In the genomic region with DNA sequence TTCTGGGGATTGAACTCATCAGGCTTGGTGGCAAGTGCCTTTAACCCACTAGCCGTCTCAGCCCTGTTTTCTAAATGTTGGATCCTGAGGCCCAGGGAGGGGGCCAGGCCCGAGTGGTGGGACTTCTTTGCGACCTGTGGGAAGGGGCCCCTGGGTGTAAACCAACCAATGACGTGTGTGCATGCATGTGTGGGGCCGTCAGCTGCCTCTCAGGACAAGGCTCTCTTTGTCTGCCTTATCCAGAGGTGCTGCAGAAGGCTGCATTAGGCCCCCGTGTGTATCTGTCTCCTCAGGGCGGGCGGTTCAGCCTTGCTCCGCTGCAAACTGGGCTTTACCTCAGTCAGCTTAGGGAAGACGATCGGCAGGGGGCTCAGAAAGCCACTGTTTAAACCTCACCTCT, we compare ENCODE assay signal across 16 mouse cellular contexts. TPM values are rescaled to one million over a fixed set of nuclear protein-coding genes. Genes with fewer than 3 reads are reported as not detected.
A peak's percentile ranks its signal among the peaks of the same experiment; 100 is the strongest.
DNase-seq lines count a peak whose midpoint lies in the region; ATAC-seq and TF ChIP-seq lines count a peak whose summit lies in the region.
"Had no signal": no experiment of that assay in that cellular context is flagged by ENCODE, and none has a peak within 500 bp of the region (broad histone marks: within the 10 kb centered on the region; RNA-seq: fewer than 3 reads in every experiment).

No protein-coding gene starts in this region.

- no peak; the same call in 1 of the 2 replicates for TF ChIP-seq CTCF in lung, embryonic 14.5 days (IDR thresholded peaks at IDR 0.05; ENCODE audit: low read depth)
- no peak for TF ChIP-seq CTCF in lung, postnatal 0 days (IDR thresholded peaks at IDR 0.05)

- peaks cover 14% of the 10 kb centered on the region for H3K4me1 ChIP-seq in forebrain, embryonic 12.5 days
- H3K4me1 ChIP-seq in forebrain, embryonic 16.5 days (replicated peaks; ENCODE audit: control insufficient read depth, insufficient read depth, low read length): peaks cover 13% of the 10 kb centered on the region
- 0 out of 2 replicates have a peak, but pooled peaks cover 3% of the 10 kb centered on the region for H3K4me1 ChIP-seq in lung, embryonic 14.5 days (ENCODE audit: insufficient read depth)
- H3K4me1 ChIP-seq in lung, postnatal 0 days (ENCODE audit: insufficient read depth, low read depth, low read length): no peaks in the 10 kb centered on the region
- peaks cover 19% of the 10 kb centered on the region for H3K4me1 ChIP-seq in embryonic facial prominence, embryonic 12.5 days
- peaks cover 24% of the 10 kb centered on the region for H3K4me1 ChIP-seq in limb, embryonic 15.5 days

- H3K9ac ChIP-seq in forebrain, embryonic 12.5 days: no peak overlapping the region
- H3K9ac ChIP-seq in forebrain, embryonic 16.5 days (replicated peaks; ENCODE audit: low read depth, low read length): no peak overlapping the region
- H3K9ac ChIP-seq in lung, embryonic 14.5 days: no peak overlapping the region
- H3K9ac ChIP-seq in lung, postnatal 0 days (replicated peaks; ENCODE audit: low read depth): no peak overlapping the region
- H3K9ac ChIP-seq in embryonic facial prominence, embryonic 12.5 days: no peak overlapping the region
- no peak overlapping the region for H3K9ac ChIP-seq in limb, embryonic 15.5 days
- H3K9ac ChIP-seq: embryonic facial prominence, embryonic 15.5 days had no signal

- no peak overlapping the region for H3K27ac ChIP-seq in forebrain, embryonic 12.5 days
- no peak overlapping the region for H3K27ac ChIP-seq in forebrain, embryonic 16.5 days (ENCODE audit: low read length)
- H3K27ac ChIP-seq in lung, embryonic 14.5 days (ENCODE audit: low read depth): peak overlapping the region; percentile 25; the same call in 1 of the 2 replicates
- no peak overlapping the region for H3K27ac ChIP-seq in lung, postnatal 0 days (ENCODE audit: low read length)
- H3K27ac ChIP-seq in embryonic facial prominence, embryonic 12.5 days: peak overlapping the region; percentile 69
- H3K27ac ChIP-seq in limb, embryonic 15.5 days: peak overlapping the region; percentile 73
- H3K27ac ChIP-seq: embryonic facial prominence, embryonic 15.5 days had no signal

- H3K4me3 ChIP-seq in forebrain, embryonic 12.5 days (replicated peaks): no peak overlapping the region
- H3K4me3 ChIP-seq in forebrain, embryonic 16.5 days (replicated peaks; ENCODE audit: low read length): no peak overlapping the region
- H3K4me3 ChIP-seq in lung, embryonic 14.5 days (ENCODE audit: low read depth, low read length): no peak overlapping the region
- no peak overlapping the region for H3K4me3 ChIP-seq in lung, postnatal 0 days (ENCODE audit: low read depth, low read length)
- no peak overlapping the region for H3K4me3 ChIP-seq in embryonic facial prominence, embryonic 12.5 days
- no peak overlapping the region for H3K4me3 ChIP-seq in limb, embryonic 15.5 days
- H3K4me3 ChIP-seq: embryonic facial prominence, embryonic 15.5 days had no signal

- WGBS in forebrain, embryonic 12.5 days: 12% methylated on average over 11 of the region's 11 CpGs
- WGBS in forebrain, embryonic 16.5 days: 9% methylated on average over 11 of the region's 11 CpGs
- WGBS in lung, embryonic 14.5 days: 11% methylated on average over 11 of the region's 11 CpGs
- WGBS in lung, postnatal 0 days: 42% methylated on average over 11 of the region's 11 CpGs
- WGBS in embryonic facial prominence, embryonic 12.5 days: 5% methylated on average over 11 of the region's 11 CpGs
- 24% methylated on average over 11 of the region's 11 CpGs for WGBS in limb, embryonic 15.5 days

- DNase-seq in lung, embryonic 14.5 days: peak; percentile 32
- no peak for DNase-seq in lung, postnatal 0 days (ENCODE audit: low spot score)
- no peak for DNase-seq in urinary bladder, postnatal 36 days (ENCODE audit: low spot score in 2 of 2)
- DNase-seq in frontal cortex, postnatal 36 days (ENCODE audit: low spot score in 2 of 2): no peak
- DNase-seq: cerebellum, adult 18-20 months; heart, postnatal 14 days; kidney, adult 9 months; layer of hippocampus, adult 9-11 months; liver; lung, postnatal 36 days; thymus, adult 2 months had no signal

- no peak for TF ChIP-seq EP300 in lung, postnatal 0 days (IDR thresholded peaks at IDR 0.05)

- H3K36me3 ChIP-seq in forebrain, embryonic 12.5 days (replicated peaks): peaks cover 10% of the 10 kb centered on the region
- H3K36me3 ChIP-seq in forebrain, embryonic 16.5 days (ENCODE audit: control insufficient read depth, insufficient read depth): no peaks in the 10 kb centered on the region
- H3K36me3 ChIP-seq in lung, embryonic 14.5 days (ENCODE audit: insufficient read depth): peaks cover 17% of the 10 kb centered on the region
- no peaks in the 10 kb centered on the region for H3K36me3 ChIP-seq in lung, postnatal 0 days (ENCODE audit: insufficient read depth, low read length)
- H3K36me3 ChIP-seq in embryonic facial prominence, embryonic 12.5 days: peaks cover 8% of the 10 kb centered on the region
- peaks cover 16% of the 10 kb centered on the region for H3K36me3 ChIP-seq in limb, embryonic 15.5 days

- H3K9me3 ChIP-seq in forebrain, embryonic 12.5 days: no peaks in the 10 kb centered on the region
- no peaks in the 10 kb centered on the region for H3K9me3 ChIP-seq in forebrain, embryonic 16.5 days (ENCODE audit: control insufficient read depth, low read length)
- no peaks in the 10 kb centered on the region for H3K9me3 ChIP-seq in lung, embryonic 14.5 days (ENCODE audit: low read depth, low read length)
- no peaks in the 10 kb centered on the region for H3K9me3 ChIP-seq in lung, postnatal 0 days (ENCODE audit: low read length)
- H3K9me3 ChIP-seq in embryonic facial prominence, embryonic 12.5 days: no peaks in the 10 kb centered on the region
- no peaks in the 10 kb centered on the region for H3K9me3 ChIP-seq in limb, embryonic 15.5 days
- H3K9me3 ChIP-seq: embryonic facial prominence, embryonic 15.5 days had no signal

- 0 out of 2 replicates have a peak overlapping the region, but pooled peaks have one; percentile 3 for H3K4me2 ChIP-seq in forebrain, embryonic 12.5 days
- no peak overlapping the region for H3K4me2 ChIP-seq in forebrain, embryonic 16.5 days (ENCODE audit: low read length)
- H3K4me2 ChIP-seq in lung, embryonic 14.5 days: 0 out of 2 replicates have a peak overlapping the region, but pooled peaks have one; percentile 7
- no peak overlapping the region for H3K4me2 ChIP-seq in lung, postnatal 0 days (replicated peaks; ENCODE audit: low read depth, low read length)
- H3K4me2 ChIP-seq in embryonic facial prominence, embryonic 12.5 days (replicated peaks): no peak overlapping the region
- no peak overlapping the region for H3K4me2 ChIP-seq in limb, embryonic 15.5 days

- peak; percentile 30; the same call in 1 of the 2 replicates for ATAC-seq in forebrain, embryonic 12.5 days (ENCODE audit: low FRiP score)
- no peak for ATAC-seq in forebrain, embryonic 16.5 days
- peak; percentile 38; the same call in 1 of the 2 replicates for ATAC-seq in lung, embryonic 14.5 days (ENCODE audit: insufficient read depth)
- ATAC-seq in lung, postnatal 0 days: no peak
- no peak for ATAC-seq in embryonic facial prominence, embryonic 12.5 days (ENCODE audit: insufficient number of reproducible peaks, insufficient read depth, low FRiP score, low TSS enrichment)
- ATAC-seq in limb, embryonic 15.5 days (ENCODE audit: insufficient number of reproducible peaks, low FRiP score, low TSS enrichment, low read depth): 0 out of 2 replicates have a peak, but pooled peaks have one; percentile 8

- H3K27me3 ChIP-seq in forebrain, embryonic 12.5 days: peaks cover 16% of the 10 kb centered on the region; the same call in 1 of the 2 replicates
- H3K27me3 ChIP-seq in forebrain, embryonic 16.5 days (replicated peaks; ENCODE audit: control insufficient read depth, insufficient read depth, low read length): no peaks in the 10 kb centered on the region
- no peaks in the 10 kb centered on the region for H3K27me3 ChIP-seq in lung, embryonic 14.5 days (ENCODE audit: insufficient read depth, low read length)
- no peaks in the 10 kb centered on the region for H3K27me3 ChIP-seq in lung, postnatal 0 days (replicated peaks; ENCODE audit: insufficient read depth, low read length)
- H3K27me3 ChIP-seq in embryonic facial prominence, embryonic 12.5 days: no peaks in the 10 kb centered on the region
- H3K27me3 ChIP-seq in limb, embryonic 15.5 days: no peaks in the 10 kb centered on the region
- H3K27me3 ChIP-seq: embryonic facial prominence, embryonic 15.5 days had no signal

RNA-seq across cellular contexts. Expression of gene Mdfi, which starts 28.9 kb away (rescaled TPM):
- 7.2 and 9.9 TPM in 2 replicates for polyA plus RNA-seq in forebrain, embryonic 12.5 days (2016; fragmentation: Nextera tagmentation; extraction: Ambion mirVana)
- 2.0 and 2.5 TPM in 2 replicates for polyA plus RNA-seq in forebrain, embryonic 16.5 days (2015; fragmentation: Nextera tagmentation; extraction: Ambion mirVana)
- 38.8 and 43.6 TPM in 2 replicates for polyA plus RNA-seq in lung, embryonic 14.5 days (2014; fragmentation: Nextera tagmentation; extraction: Ambion mirVana)
- polyA plus RNA-seq in lung, postnatal 0 days (2015; fragmentation: Nextera tagmentation; extraction: Ambion mirVana): 8.3 and 9.3 TPM in 2 replicates
- polyA plus RNA-seq in embryonic facial prominence, embryonic 12.5 days (2016; fragmentation: Nextera tagmentation; extraction: Ambion mirVana): 35.6 and 49.2 TPM in 2 replicates
- 17.5 and 18.2 TPM in 2 replicates for polyA plus RNA-seq in limb, embryonic 15.5 days (2015; fragmentation: Nextera tagmentation; extraction: Ambion mirVana)

Comparison
In these comparisons a context has a peak if more than half of its experiments do, and no peak if none do; other contexts are left out.
1. ATAC-seq: peak in forebrain, embryonic 12.5 days (single experiment), lung, embryonic 14.5 days (single experiment) and limb, embryonic 15.5 days (single experiment); none in forebrain, embryonic 16.5 days (single experiment), lung, postnatal 0 days (single experiment) and embryonic facial prominence, embryonic 12.5 days (single experiment).
2. H3K27ac ChIP-seq: peak in lung, embryonic 14.5 days (single experiment), embryonic facial prominence, embryonic 12.5 days (single experiment) and limb, embryonic 15.5 days (single experiment); none in forebrain, embryonic 12.5 days (single experiment), forebrain, embryonic 16.5 days (single experiment) and lung, postnatal 0 days (single experiment).
3. H3K4me2 ChIP-seq: peak in forebrain, embryonic 12.5 days (single experiment) and lung, embryonic 14.5 days (single experiment); none in forebrain, embryonic 16.5 days (single experiment), lung, postnatal 0 days (single experiment), embryonic facial prominence, embryonic 12.5 days (single experiment) and limb, embryonic 15.5 days (single experiment).